Mouse (Mus musculus) lung, postnatal 0 days (tissue): ENCODE results near the gene Cd81. TPM values are rescaled to one million over a fixed set of nuclear protein-coding genes. Genes with fewer than 3 reads are reported as not detected.
A peak's percentile ranks its signal among the peaks of the same experiment; 100 is the strongest.

Source experiments
- ATAC-seq: fragments of 200-750 bp; cut with Nextera tagmentation; 2 replicates; pipeline ENCODE4 v1.8.0; 2017; ENCODE audit warnings: moderate library complexity
- DNase-seq: peaks from one replicate; pipeline ENCODE4 v3.0.0-alpha.2; 2016; ENCODE audit warnings: low spot score
- H3K27ac ChIP-seq: fragments of 300-500 bp; sonication (generic); 2 replicates; pipeline ENCODE4 v1.5.1; 2014; ENCODE audit warnings: antibody characterized with exemption, mild to moderate bottlenecking, low read length, mixed read lengths
- H3K27me3 ChIP-seq: fragments of 300-500 bp; sonication (generic); replicated peaks from 2 replicates; pipeline ENCODE4 v1.6.1; 2014; ENCODE audit warnings: low read length, mixed read lengths; ENCODE audit not compliant: insufficient read depth
- H3K36me3 ChIP-seq: fragments of 300-500 bp; sonication (generic); 2 replicates; pipeline ENCODE4 v1.6.1; 2014; ENCODE audit warnings: low read length, mixed read lengths; ENCODE audit not compliant: insufficient read depth
- H3K4me1 ChIP-seq: fragments of 300-500 bp; sonication (generic); 2 replicates; pipeline ENCODE4 v1.6.1; 2014; ENCODE audit warnings: antibody characterized with exemption, low read depth, low read length, mixed read lengths; ENCODE audit not compliant: insufficient read depth
- H3K4me2 ChIP-seq: fragments of 300-500 bp; sonication (generic); replicated peaks from 2 replicates; pipeline ENCODE4 v1.6.1; 2014; ENCODE audit warnings: low read depth, mild to moderate bottlenecking, low read length, moderate library complexity, mixed read lengths
- H3K4me3 ChIP-seq: fragments of 300-500 bp; sonication (generic); 2 replicates; pipeline ENCODE4 v1.5.1; 2014; ENCODE audit warnings: low read depth, low read length
- H3K9ac ChIP-seq: fragments of 300-500 bp; sonication (generic); replicated peaks from 2 replicates; pipeline ENCODE4 v1.6.1; 2014; ENCODE audit warnings: low read depth, mild to moderate bottlenecking
- H3K9me3 ChIP-seq: fragments of 300-500 bp; sonication (generic); 2 replicates; pipeline ENCODE4 v1.6.1; 2016; ENCODE audit warnings: low read length, mixed read lengths
- CTCF ChIP-seq: IDR thresholded peaks from 2 replicates; pipeline ENCODE4 v1.5.1; 2016; ENCODE audit warnings: antibody characterized with exemption, mild to moderate bottlenecking
- EP300 ChIP-seq: IDR thresholded peaks from 2 replicates; pipeline ENCODE4 v1.6.1; 2016; ENCODE audit warnings: antibody characterized with exemption, mild to moderate bottlenecking, control low read depth
- WGBS: fragments of 180-500 bp; shearing (Covaris S2); extraction: QIAGEN DNeasy Blood & Tissue Kit; methylation state at CpG from one replicate; pipeline ENCODE4 v1.1.7; 2014; 5-methylcytosine and 5-hydroxymethylcytosine counted together
- polyA plus RNA-seq: library from polyadenylated mRNA; unstranded; fragments of >200 nt; fragmentation: Nextera tagmentation; extraction: Ambion mirVana; gene quantifications from 2 replicates; pipeline ENCODE4 v1.2.1, GENCODE M21; 2015

Cd81 gene
- polyA plus RNA-seq, 1 experiment from 2014 or later: 747 TPM

- Histone ChIP-seq H3K27me3 (no peaks in the 10 kb centered on the region), H3K36me3 (no peaks in the 10 kb centered on the region), H3K9ac (no peak overlapping the region), H3K4me2 (no peak overlapping the region), H3K4me1 (peaks cover 14% of the 10 kb centered on the region; the same call in 1 of the 2 replicates), H3K4me3 (no peak overlapping the region), H3K27ac (no peak overlapping the region), H3K9me3 (no peaks in the 10 kb centered on the region)
- peak; percentile 19; the same call in 1 of the 2 replicates for TF ChIP-seq CTCF
- no peak for TF ChIP-seq EP300
- DNase-seq (peak; percentile 33), ATAC-seq (no peak)
- 87% methylated on average over 2 of the region's 2 CpGs for WGBS
Observed at GRCm38 (mm10) chr7:143044049-143044825, 8.3 kb upstream of the Cd81 start.

GRCm38 (mm10) chr7:143044826-143045206 lies 7.7 kb upstream of the Cd81 start:
- TF ChIP-seq EP300 (no peak), CTCF (peak; percentile 45)
- DNase-seq (no peak), ATAC-seq (no peak)
- no peak overlapping the region for H3K4me3 ChIP-seq
- peaks cover 14% of the 10 kb centered on the region; the same call in 1 of the 2 replicates for H3K4me1 ChIP-seq
- no peak overlapping the region for H3K9ac ChIP-seq
- no peak overlapping the region for H3K4me2 ChIP-seq
- no peak overlapping the region for H3K27ac ChIP-seq
- H3K36me3 ChIP-seq: no peaks in the 10 kb centered on the region
- H3K9me3 ChIP-seq: no peaks in the 10 kb centered on the region
- H3K27me3 ChIP-seq: no peaks in the 10 kb centered on the region

- Histone ChIP-seq H3K4me3 (no peak overlapping the region), H3K4me1 (peaks cover 18% of the 10 kb centered on the region; the same call in 1 of the 2 replicates), H3K4me2 (no peak overlapping the region), H3K27me3 (no peaks in the 10 kb centered on the region), H3K36me3 (no peaks in the 10 kb centered on the region), H3K9me3 (no peaks in the 10 kb centered on the region), H3K27ac (no peak overlapping the region), H3K9ac (no peak overlapping the region)
- no peak for TF ChIP-seq EP300
- no peak for TF ChIP-seq CTCF
- ATAC-seq: no peak
- WGBS: 43% methylated on average over 7 of the region's 7 CpGs
- peak; percentile 44 for DNase-seq
Observed at GRCm38 (mm10) chr7:143046358-143046757, 6.2 kb upstream of the Cd81 start.

DNA sequence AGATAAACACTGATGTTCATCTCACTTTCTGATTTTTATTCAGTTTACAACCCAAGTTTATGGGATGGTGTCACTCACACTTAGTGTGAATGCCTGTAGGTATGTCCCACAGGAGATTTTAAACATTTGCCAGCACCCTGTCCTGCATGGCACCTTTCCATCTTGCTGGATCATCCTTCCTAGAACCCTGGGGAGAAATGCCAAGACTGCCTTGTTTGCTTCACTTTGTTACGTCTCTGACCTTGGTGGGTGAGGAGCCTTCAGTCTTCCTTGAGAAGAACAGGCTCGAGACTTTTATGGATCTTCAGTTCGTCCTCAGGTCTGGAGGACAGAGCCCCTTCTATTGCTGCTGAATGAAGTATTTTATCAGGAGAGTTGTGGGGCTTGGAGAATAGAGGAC lies 3.2 kb upstream of the Cd81 start:
- no peak overlapping the region for H3K4me2 ChIP-seq
- H3K4me1 ChIP-seq: peaks cover 12% of the 10 kb centered on the region; the same call in 1 of the 2 replicates
- no peak overlapping the region for H3K27ac ChIP-seq
- no peak for TF ChIP-seq CTCF
- TF ChIP-seq EP300: no peak
- no peaks in the 10 kb centered on the region for H3K9me3 ChIP-seq
- H3K4me3 ChIP-seq: no peak overlapping the region
- 73% methylated on average over 3 of the region's 3 CpGs for WGBS
- H3K36me3 ChIP-seq: no peaks in the 10 kb centered on the region
- no peak for ATAC-seq
- no peak for DNase-seq
- H3K27me3 ChIP-seq: no peaks in the 10 kb centered on the region
- no peak overlapping the region for H3K9ac ChIP-seq

DNA sequence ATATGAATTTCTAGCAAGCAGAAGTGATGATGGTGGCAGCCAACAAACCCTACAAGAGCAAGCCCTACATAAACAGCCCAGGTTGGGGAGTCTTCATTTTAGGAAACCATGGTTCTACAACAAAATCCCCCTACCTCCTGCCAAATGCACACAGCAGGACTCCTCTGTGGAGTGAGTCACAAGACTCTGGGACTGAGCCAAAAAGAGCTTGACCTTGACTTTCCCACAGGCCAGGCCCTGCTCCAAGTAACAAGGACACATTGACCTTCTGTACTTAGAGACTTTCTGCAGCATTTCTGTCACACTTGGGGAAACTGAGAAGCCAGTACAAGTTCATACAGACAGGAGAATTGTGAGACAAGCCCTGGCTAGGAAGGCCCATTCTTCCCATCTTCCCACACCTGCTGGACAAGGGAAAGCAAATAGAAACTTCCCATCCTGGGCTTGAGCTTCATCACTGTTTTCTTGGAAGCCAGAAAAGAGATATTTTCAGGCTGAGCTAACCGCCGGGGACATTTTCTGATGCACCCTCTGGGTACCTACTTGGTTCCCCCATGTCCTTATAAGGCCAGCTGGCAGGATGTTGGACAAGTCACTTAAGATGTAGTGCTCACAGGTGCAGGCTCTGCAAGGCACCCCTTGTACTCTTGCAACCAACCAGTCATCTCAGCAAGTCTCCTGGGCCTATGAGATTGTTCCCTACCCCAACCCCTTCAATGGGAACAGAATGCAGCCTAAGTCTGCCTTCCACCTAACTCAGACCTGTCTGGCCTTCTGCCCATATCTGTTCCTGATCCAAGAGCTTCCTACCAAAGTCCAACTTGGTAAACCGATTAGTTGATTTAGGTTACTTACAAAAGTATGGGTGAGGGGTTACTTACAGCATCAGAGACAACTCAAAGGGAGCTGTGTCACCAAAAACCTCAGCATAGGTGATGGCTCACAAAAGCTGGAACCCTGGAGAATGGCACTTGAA lies 2.4 kb upstream of the Cd81 start:
- Histone ChIP-seq H3K27me3 (no peaks in the 10 kb centered on the region), H3K4me1 (peaks cover 20% of the 10 kb centered on the region; the same call in 1 of the 2 replicates), H3K4me2 (no peak overlapping the region), H3K9ac (no peak overlapping the region), H3K9me3 (no peaks in the 10 kb centered on the region), H3K36me3 (no peaks in the 10 kb centered on the region), H3K27ac (no peak overlapping the region), H3K4me3 (no peak overlapping the region)
- 81% methylated on average over 3 of the region's 3 CpGs for WGBS
- no peak for DNase-seq
- no peak for ATAC-seq
- TF ChIP-seq CTCF (no peak), EP300 (no peak)

GRCm38 (mm10) chr7:143051316-143051715 lies 1.2 kb upstream of the Cd81 start:
- Histone ChIP-seq H3K27me3 (no peaks in the 10 kb centered on the region), H3K9me3 (no peaks in the 10 kb centered on the region), H3K4me2 (no peak overlapping the region), H3K4me3 (no peak overlapping the region), H3K4me1 (peaks cover 32% of the 10 kb centered on the region; the same call in 1 of the 2 replicates), H3K27ac (no peak overlapping the region), H3K36me3 (no peaks in the 10 kb centered on the region), H3K9ac (no peak overlapping the region)
- TF ChIP-seq EP300 (no peak), CTCF (no peak)
- DNase-seq: no peak
- ATAC-seq: no peak
- WGBS: 44% methylated on average over 2 of the region's 2 CpGs
